Mouse (Mus musculus) left cerebral cortex, adult 2 months (tissue): ENCODE measurements around the gene Ppp1r15a. TPM values are rescaled to one million over a fixed set of nuclear protein-coding genes. Genes with fewer than 3 reads are reported as not detected.
"Not testable (repeated sequence)": the region's sequence is repeated elsewhere in the genome, so short reads cannot be mapped to it uniquely, and the experiment has no call there.

Source experiments
- DNase-seq, 2 experiments: peaks; one replicate each; pipeline ENCODE4 v3.0.0; 2021 to 2022; ENCODE audit warnings: low spot score in 2 of 2, mixed read lengths in 1 of 2; ENCODE audit errors: extremely low spot score in 1 of 2
- H3K27ac ChIP-seq: fragments of 200-600 bp; 2 replicates; pipeline ENCODE4 v1.8.1; 2022
- H3K4me3 ChIP-seq: fragments of 200-600 bp; 2 replicates; pipeline ENCODE4 v1.8.1; 2022
- CTCF ChIP-seq: fragments of 200-600 bp; IDR thresholded peaks from 2 replicates; pipeline ENCODE4 v1.8.1; 2022; ENCODE audit warnings: antibody characterized with exemption, mild to moderate bottlenecking, moderate library complexity
- intact Hi-C: fragments of 180-260 bp; cut with DNase I; formaldehyde crosslinking; loops from one replicate; pipeline ENCODE4 v1.15.1; 2025
- total RNA-seq, 2 experiments: library from RNA; stranded (reverse); gene quantifications; 2 replicates each; pipeline ENCODE4 v1.2.3; 2021

Ppp1r15a gene
- total RNA-seq, 2 experiments from 2014 or later = 25.2 to 29.3 TPM

DNA sequence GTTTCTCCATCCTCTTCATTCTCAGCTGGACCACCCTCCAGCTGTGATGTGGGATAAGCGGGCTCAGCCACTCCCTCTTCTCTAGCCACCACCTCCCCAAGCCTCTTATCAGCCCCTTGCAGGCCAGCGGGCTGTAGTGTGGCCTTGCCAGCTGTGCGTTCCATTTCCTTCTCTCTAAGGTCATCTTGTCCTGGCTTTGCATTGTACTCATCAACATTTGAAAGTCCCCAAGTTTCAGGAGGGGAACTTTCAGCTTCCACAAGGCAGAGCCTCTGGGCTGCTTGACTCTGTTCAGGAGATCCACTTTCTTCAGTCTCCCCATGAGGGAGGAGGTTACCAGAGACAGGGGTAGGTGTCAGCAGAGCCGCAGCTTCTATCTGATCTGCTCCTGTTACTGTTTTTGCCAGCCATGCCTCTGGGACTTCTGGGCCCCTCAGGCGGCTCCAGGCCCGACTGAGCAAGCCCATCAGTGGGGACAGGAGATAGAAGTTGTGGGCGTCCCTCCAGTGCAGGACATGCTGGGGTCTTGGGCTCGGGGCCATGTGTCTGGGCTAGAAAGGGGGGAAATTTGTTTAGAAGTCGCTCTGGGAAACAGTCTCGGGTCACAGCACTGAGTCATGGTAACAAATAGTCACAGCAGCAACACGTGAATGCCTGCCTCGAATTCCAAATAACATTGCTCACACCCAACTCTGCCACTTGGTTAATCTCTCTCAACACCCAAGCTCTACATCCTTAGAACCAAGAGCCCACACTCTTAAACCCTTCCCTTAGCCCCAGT, 1.0 kb downstream of the Ppp1r15a start:
- DNase-seq = no peak
- H3K27ac ChIP-seq = peak overlapping the region; percentile 98
- H3K4me3 ChIP-seq = peak overlapping the region; percentile 88
- TF ChIP-seq CTCF = no peak
- intact Hi-C loops = loop anchor here (5.0 kb wide), 1 partner anchor 48 kb away; no protein-coding TSS in a partner anchor

DNA sequence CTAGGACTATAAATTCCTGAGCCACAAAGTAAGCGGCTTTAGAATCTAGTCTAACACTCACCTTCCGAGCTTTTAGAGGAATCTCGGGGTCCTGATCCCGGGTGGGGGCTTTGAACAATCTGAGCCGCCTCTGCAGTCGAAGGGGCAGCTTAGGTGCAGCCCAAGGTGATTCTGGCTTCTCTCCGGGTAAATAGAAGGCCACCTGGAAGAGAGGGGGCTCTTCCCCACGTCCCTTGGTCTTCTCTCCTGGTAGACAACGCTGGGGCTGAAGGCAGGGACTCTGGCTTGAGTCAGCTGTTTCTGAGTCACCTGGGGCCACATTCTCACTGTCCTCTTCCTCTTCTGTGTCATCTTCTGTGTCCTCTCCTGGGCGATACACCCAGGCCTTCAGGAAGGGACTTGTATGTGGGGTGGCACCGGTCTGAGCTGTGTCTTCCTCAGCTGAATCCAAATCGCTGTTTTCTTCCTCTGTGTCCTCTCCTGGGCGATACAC, 2.3 kb downstream of the Ppp1r15a start:
- no peak for TF ChIP-seq CTCF
- no peak for DNase-seq
- intact Hi-C loops = loop anchor here (5.0 kb wide), 1 partner anchor 46 kb away; no protein-coding TSS in a partner anchor
- Histone ChIP-seq H3K27ac (peak overlapping the region; percentile 9; the same call in 1 of the 2 replicates), H3K4me3 (no peak overlapping the region; the same call in 1 of the 2 replicates)

DNA sequence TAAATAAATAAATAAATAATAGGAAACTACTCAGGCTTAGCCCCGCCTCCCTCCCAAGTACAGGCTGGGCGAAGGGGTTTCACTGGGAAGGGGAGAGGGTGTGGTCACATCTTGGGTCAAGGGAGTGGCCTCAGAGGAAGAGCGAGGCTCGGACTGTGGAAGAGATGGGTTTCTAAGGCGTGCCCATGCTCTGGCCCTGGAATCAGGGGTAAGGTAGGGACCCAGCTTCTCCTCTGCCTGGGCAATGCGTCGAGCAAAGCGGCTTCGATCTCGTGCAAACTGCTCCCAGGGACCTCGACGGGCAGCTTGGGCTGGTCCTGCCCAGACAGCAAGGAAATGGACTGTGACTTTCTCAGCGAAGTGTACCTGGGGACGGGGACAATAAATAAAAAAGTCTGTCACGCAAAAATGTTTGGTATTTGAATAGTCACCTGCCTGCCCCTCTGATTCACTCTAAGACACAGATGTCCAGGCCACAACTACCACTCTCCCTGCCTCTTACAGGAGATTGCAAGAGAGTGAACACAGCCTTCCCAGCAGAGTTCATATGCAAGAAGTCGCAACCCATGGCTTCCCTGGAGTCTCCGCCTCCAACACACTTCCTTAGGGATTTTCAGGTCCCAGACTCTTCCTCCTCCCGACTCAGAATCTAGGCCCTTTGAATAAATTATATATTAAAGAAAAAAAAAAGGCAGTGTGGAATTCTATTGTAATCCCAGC, 3.0 kb downstream of the Ppp1r15a start:
- TF ChIP-seq CTCF = no peak
- Histone ChIP-seq H3K27ac (no peak overlapping the region), H3K4me3 (no peak overlapping the region; the same call in 1 of the 2 replicates)
- no peak for DNase-seq
- intact Hi-C loops = loop anchor here (5.0 kb wide), 1 partner anchor 46 kb away; no protein-coding TSS in a partner anchor

DNA sequence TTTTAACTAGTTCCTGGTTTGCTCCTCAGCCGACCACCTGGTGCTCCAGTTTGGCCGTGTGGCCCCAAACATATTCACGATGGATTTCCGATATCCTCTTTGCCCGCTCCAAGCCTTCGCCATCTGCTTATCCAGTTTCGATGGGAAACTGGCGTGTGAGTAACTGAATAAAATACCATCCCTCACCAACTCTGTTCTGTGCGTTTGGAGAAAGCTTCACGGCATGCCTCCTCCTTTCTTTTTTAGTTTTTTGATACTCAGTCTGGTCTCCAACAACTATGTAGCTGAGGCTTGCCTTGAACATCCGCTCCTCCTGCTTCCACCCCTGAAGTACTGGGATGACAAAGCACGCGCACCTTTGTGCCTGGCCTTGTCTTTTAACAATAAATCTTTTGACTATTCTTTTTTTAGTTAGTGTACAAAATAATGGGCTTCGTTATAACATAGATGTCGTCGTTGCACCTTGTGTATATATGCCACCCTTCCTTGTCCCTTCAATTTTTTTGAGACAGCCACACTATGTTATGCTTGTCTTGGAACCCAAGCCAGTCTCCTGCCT, 3.8 kb downstream of the Ppp1r15a start:
- no peak for DNase-seq
- H3K4me3 ChIP-seq = peak overlapping the region; percentile 53
- intact Hi-C loops = loop anchor here (5.0 kb wide), 1 partner anchor 45 kb away; no protein-coding TSS in a partner anchor
- TF ChIP-seq CTCF = no peak
- peak overlapping the region; percentile 87 for H3K27ac ChIP-seq

DNA sequence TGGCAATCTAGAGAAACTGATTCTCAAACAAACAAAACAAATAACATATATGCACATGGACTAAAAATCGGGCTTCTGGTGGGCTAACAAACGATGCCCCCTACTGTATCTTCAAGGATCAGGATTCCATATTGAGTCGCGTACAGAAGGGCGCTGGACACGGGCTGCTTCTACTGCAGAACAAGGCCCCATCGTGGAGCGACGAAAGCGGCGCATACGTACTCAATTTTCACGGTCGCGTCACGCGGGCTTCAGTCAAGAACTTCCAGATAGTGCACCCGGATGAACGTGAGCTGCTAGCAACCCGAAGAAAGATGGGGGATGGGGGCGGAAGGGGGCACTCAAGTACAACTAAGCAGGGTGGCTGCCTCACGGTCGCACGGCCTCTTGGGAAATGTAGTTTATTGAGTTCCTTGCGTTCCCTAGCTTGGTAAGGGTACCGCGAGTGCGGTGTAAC, 4.3 kb downstream of the Ppp1r15a start:
- DNase-seq = peak; percentile 84 to 88
- intact Hi-C loops = loop anchor here (5.0 kb wide), 1 partner anchor 44 kb away; no protein-coding TSS in a partner anchor
- Histone ChIP-seq H3K4me3 (peak overlapping the region; percentile 53), H3K27ac (peak overlapping the region; percentile 87)
- peak; percentile 27 for TF ChIP-seq CTCF

DNA sequence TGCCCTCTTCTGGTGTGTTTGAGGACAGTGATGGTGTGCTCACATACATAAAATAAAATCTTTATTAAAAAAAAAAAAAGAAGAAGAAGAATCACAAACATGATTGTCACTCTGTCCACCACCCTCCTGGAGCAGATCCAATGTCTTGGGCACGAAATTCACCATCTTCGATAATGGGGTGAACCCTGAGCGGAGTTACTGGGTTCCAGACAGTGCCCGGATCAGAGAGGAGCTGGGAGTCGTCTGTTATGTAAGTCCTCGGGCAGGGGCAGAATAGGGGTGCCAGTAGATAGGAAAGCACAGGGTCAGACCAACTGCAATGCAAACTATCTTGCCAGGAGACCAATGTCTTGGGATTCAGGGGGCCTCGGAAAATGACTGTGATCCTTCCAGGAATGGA, 5.5 kb downstream of the Ppp1r15a start:
- Histone ChIP-seq H3K27ac (no peak overlapping the region), H3K4me3 (no peak overlapping the region)
- DNase-seq = no peak
- TF ChIP-seq CTCF = no peak
- intact Hi-C loops = loop anchor here (5.0 kb wide), 1 partner anchor 43 kb away; no protein-coding TSS in a partner anchor

DNA sequence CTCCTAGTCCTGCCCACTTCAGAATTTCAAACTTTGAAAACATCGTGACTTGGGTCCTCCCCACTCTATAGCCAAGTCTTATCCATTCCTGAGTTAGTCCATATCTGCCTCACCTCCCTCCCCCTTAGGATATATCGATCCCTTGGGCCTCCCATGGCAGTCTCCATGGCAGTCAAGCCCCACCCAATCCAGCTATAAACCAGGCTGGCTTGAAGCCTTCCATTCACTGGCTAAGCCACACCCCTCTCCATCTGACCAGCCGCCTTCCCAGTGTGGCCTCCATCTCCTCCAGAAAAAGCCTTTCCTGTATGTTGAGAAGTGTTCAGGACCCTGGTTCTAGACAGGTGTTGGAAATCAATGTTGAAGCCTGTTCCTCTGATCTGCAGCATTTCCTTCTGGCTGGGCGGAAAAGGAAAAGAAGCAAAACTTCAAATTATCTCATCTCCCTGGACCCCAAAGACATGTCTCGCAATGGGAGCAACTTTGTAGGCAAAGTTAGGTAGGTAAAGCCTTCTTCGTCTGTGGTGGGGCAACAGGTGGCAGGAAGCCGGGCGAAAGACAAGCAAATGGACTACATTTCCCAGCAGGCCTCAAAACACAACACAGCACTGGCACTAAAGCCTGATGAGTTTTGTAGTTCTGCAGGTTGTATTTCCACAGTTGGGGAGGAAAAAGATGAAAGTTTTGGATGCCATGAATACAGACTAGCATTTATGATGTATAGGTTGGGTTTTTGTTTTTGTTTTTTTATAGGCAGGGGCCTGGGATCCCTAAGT, 6.5 kb downstream of the Ppp1r15a start:
- Histone ChIP-seq H3K27ac (no peak overlapping the region), H3K4me3 (no peak overlapping the region)
- DNase-seq = no peak
- TF ChIP-seq CTCF = no peak
- intact Hi-C loops = loop anchor here (5.0 kb wide), 1 partner anchor 42 kb away; no protein-coding TSS in a partner anchor

DNA sequence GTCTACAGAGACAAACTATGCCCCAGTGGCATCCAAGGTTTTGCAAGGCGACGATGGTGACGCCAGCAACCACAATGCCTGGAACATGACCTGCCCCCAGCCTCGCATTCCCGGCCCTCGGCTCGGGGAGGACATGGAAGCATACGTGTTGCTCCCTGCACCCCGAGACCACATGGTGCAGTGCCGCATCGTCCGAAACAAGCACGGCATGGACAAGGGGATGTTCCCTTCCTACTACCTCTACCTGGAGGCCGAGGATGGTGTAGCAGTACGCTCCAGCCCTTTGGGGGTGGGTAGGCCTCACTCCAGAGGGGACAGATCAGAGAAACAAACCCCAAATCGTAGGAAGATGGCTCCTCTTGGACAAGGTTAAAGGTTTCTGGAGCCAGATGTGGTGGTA, 7.5 kb downstream of the Ppp1r15a start:
- DNase-seq = no peak
- intact Hi-C loops = no loop called here

DNA sequence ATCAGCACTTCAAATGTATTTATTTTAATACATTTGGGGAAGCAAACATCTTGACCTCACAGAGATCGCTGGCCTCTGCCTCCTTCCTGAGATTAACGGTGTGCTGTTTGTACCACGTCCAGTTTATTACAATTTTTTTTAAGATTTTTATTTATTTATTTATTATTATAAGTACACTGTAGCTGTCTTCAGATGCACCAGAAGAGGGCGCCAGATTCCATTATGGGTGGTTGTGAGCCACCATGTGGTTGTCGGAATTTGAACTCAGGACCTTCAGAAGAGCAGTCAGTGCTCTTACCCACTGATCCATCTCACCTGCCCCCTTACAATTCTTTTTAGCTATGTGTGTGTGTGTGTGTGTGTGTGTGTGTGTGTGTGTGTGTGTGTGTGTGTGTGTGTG, 9.2 kb downstream of the Ppp1r15a start:
- H3K4me3 ChIP-seq, H3K27ac ChIP-seq, intact Hi-C loops, DNase-seq: not testable (repeated sequence)
- TF ChIP-seq CTCF = peak; percentile 52

More for the DNA sequence above, 7.5 kb downstream of the Ppp1r15a start:
- no peak for TF ChIP-seq CTCF
- Histone ChIP-seq H3K4me3 (no peak overlapping the region), H3K27ac (no peak overlapping the region)

DNA sequence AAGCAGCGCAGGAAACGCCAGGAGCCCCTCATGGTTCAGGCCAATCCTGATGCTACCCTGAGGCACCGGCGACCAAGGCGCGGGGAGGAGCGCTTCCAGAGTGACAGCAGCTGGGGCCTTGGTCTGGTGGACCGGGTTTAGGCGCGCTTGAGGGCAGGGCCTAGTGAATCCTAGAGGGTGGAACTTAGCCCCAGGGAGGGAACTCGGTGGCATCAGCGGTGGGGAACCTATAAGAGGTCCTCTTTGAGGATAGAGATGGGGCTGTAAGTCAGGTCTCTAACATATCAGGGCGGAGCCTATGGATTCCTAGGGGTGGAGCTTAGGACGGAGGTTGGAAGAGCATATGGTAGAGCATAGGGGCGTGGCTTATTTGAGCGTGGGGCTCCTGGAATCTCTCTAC, 10.6 kb downstream of the Ppp1r15a start:
- intact Hi-C loops = no loop called here
- no peak overlapping the region for H3K27ac ChIP-seq
- no peak for DNase-seq
- no peak for TF ChIP-seq CTCF
- no peak overlapping the region for H3K4me3 ChIP-seq

DNA sequence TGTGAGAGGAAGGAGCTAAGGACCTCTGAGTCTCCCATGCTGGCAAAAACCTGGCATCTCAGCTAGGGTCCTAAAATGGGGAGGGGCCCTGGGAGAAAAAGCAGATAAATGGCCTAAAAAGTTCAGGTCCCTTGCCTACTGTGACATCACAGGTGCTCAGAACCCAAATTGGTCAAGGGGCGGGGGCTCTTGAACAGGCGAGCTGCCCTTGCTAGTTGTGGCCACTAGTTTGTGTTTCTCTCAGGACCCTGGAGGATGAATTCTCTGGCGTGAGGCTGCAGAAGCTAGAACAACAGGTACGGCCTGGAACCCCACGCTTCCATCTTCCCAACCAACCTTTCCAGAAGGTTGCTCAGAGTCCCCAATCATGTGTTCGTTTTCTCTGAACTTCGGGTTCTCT, 11.7 kb downstream of the Ppp1r15a start:
- intact Hi-C loops = no loop called here
- no peak for TF ChIP-seq CTCF
- no peak overlapping the region for H3K27ac ChIP-seq
- H3K4me3 ChIP-seq = no peak overlapping the region
- DNase-seq = no peak
